Mouse (Mus musculus) telencephalon, adult 2 months (tissue): ENCODE results near the gene Capn8.

Experiments
- DNase-seq: peaks from one replicate; pipeline ENCODE4 v3.0.0-alpha.2; 2011; ENCODE audit warnings: low read depth, low spot score

Gene Capn8

GRCm38 (mm10) chr1:182564408-182565120, at the start of gene Capn8:
Capn8 (plus strand) TSS chr1:182565007.
- no peak for DNase-seq

- peak; percentile 6 for DNase-seq
Measured at GRCm38 (mm10) chr1:182516758-182517676, 47.8 kb upstream of the Capn8 start, which contains the start of gene Capn2. Capn2 (minus strand) TSS chr1:182517608.

- DNase-seq = no peak
Measured at GRCm38 (mm10) chr1:182517677-182518011, 47.2 kb upstream of the Capn8 start.

- no peak for DNase-seq
Measured at GRCm38 (mm10) chr1:182518143-182518680, 46.6 kb upstream of the Capn8 start.

GRCm38 (mm10) chr1:182518811-182519210, 46.0 kb upstream of the Capn8 start:
- no peak for DNase-seq

DNA sequence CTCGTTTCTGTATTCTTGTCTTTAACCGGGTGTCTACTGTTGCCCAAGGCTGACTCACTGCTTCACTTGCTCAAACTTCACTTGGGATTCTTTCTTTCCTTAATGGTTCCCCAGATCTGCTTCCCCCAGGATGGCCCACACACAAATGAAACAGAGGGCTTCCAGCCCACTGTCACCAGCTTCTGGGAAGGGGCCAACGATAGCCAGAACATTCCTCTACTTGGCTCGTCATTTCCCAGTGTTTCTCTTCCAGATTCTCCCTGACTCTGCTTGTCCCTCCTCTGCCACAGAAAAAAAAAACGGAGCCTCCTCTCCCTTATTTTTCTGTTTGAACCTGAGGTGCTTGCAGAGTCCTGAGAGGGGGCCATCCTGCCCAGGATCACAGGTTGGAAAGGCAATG, 45.5 kb upstream of the Capn8 start:
- no peak for DNase-seq

DNA sequence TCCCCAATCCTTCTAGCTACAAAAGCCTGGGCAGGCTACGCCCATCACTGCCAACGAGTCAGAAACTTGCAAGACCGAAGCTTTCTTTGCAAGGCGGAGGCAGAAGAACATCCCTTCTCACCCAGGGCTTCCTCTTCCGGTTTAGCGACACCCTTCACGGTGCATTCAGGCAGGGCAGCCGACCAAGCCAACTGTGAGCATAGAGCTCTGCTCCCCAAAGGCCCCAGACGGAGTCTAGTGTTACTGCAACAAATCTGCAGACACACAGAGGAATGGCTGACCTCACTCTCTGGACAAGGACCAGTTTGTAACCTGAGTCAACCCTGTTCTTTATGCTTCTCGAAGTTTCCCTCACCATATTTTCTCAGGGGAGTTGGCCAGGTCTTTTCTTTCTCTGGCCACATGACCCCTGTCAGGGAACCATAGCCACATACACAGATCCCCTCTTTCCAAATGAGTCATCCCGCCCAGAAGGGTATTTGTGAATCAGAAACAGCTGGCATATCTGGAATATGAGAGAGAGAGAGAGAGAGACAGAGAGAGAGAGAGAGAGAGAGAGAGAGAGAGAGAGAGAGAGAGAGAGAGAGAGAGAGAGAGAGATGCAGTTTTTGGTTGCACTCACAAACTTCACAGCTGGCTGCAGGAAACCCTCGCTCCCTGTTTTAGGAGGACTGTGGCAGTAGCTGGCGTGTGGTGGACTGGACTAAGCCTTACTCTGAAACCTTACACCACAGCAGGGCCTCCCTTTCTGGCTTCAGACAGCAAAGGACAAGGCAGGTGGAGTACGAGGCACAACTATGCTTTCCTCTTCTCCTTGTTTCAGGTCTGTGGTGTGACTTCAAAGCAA, 44.5 kb upstream of the Capn8 start:
- no peak for DNase-seq

DNA sequence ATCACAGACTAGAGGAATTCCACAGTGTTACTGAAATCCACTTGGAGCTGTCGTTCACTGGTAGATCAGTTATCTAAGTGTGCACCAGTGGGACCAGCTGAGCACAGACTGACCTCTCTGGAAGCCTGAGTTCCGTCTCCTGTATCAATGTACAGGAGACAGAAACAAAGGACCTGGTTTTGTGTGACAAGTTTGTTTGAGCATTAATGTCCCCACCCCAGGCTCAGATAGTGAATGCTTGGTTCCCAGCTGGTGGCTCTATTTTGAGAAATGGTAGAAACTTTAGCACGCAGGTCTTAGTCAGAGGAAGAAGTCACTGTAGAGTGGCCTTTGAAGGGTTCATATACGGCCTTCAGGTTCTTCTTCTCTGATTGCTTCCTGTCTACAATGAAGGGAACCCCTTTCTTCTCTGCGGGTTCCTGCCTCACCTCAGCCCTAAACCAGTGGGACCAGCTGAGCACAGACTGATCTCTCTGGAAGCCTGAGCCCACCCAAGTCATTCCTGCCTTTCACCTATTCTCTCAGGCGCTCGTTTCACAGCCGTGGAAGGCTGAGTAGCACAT, 43.8 kb upstream of the Capn8 start:
- no peak for DNase-seq

GRCm38 (mm10) chr1:182522961-182523360, 41.8 kb upstream of the Capn8 start:
- DNase-seq = no peak

DNA sequence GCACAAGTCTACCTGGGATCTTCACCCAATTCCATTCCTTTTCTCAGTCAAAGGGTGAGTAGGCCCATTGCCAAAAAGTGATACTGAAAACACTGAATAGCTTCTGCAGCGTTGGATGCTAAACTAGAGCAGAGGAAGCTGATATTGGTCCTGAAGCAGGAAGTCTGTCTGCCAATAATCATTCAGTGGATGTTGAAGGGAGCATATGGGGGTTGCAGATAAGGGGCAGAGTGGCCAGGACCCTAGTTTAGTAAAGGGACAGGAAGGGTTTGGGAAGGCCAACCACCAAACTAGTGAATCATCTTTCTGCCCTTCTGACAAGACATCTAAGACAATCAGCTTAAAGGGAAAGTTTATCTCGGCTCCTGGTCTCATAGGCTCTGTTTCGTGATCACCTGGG, 41.1 kb upstream of the Capn8 start:
- DNase-seq = no peak

DNA sequence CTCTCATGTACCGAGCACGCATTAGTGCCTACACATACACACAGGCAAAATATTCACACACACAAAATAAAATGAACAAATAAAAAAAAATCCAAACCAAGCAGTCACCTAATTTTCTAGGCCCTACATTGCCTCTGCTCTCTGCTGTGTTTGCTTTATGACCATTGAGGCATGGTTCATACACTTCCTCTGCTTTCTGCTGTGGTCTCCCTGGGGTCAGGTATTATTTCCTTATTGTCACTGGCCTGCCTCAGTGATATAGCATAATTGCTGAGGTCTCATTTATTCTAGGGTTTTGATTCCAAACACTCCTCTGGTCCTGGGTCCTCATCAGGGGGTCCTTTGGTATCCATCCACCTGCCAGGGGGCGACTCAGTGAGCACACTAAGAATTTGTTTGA, 39.2 kb upstream of the Capn8 start:
- DNase-seq = no peak

DNA sequence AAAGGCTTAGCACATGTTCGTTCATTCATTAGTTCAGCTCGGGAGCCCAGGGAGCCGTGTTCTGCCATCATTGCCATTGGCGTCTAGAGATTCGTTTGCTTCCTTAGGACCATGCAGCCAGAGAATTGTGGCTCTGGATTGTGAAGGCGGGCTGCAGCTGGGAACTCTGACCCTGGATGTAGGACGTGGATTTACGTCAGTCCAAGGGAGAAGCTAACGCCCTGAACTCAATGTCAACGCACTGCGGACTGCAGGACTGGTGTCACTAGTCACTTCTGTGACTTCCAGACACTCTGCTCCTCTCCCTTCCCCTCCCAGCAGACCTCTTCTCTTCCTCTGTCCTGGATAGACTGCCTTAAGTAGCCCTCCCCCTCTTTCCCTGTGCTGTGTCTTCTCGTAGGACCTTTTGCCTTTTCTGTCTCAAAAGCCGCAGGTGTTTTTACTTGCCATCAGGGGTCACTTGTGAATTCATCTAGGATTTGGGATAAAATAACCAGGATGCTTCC, 37.5 kb upstream of the Capn8 start:
- no peak for DNase-seq

- peak; percentile 22 for DNase-seq
Measured at GRCm38 (mm10) chr1:182527921-182528858, 36.6 kb upstream of the Capn8 start.

DNA sequence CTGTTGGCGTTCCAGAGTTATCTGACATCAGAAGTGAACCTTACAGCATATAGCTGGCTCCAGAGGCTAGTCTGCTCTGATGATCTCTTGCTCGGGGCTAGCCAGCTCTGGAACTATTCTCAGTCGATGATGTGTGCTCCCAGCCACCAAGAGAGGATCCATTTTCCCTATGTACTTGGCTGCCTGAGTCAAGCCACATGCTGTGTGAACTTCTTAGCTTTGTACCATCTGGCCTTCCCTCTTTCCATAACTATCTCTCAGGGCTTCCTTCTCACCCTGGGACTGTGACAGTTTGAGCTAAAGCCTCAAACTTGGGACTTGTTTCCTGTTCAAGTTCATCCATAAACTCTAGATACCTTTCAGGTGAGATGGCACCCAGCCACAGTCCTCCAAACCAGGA, 31.2 kb upstream of the Capn8 start:
- DNase-seq = no peak

DNA sequence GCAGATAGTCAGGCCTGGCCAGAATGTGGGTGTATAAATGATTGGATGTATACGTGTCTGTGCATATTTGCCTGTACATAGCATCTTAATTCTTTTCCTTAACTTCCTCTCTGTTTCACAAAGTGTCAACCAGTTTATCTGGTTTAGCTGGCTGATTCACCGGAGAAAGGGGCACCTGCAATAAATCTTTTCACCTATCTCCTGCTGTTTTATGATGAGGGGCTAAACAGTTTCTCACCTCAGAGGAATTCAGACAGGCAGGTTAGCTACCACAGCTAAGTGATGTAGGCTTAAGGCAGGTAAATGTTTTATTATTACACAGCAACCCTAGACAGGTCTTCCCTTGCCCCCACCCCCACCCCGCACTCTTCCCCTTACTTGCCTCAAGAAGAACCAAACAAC, 29.7 kb upstream of the Capn8 start:
- no peak for DNase-seq

- peak; percentile 87 for DNase-seq
Measured at GRCm38 (mm10) chr1:182539023-182539940, 25.5 kb upstream of the Capn8 start.

- no peak for DNase-seq
Measured at GRCm38 (mm10) chr1:182542110-182542509, 22.7 kb upstream of the Capn8 start.

DNA sequence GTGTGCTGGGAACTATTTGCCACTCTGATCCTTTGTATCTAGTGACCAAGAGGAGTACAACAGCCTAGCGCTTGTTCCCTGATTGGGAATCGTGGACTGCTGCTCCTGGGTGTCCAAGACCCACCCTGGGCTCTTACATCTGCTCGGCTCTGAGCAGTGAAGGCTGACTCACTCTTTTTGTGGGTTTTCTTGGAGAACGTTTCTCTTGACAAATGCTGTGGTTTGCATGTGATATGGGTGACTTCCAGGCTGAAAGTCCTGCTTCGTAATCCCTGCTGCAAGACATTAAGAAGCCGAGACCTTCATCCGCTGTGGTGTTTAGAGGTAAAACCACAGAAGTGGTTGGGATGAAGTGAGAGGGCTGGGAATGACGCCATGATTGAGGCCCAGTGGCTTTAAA, 21.7 kb upstream of the Capn8 start:
- no peak for DNase-seq

DNA sequence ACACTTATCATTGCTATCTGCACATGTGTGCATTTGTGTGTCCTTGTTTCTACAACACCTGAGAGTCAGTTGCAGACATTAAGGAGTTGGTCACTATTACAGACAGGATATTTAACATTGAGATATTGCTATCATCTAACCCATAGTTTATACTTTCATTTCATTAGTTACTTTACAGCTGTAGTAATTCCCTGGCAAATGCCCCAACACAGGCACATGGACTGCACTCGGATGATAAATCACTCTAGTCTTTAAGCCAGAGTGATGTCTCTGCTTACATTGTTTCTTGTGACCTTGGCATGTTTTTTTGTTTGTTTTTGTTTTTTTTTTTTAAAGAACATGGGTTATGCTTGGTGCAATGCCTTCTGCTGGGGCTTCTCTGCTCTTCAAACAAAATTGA, 20.9 kb upstream of the Capn8 start:
- DNase-seq = no peak
